Mouse (Mus musculus) embryonic facial prominence, embryonic 13.5 days (tissue): ENCODE results near the gene Ccer2. TPM values are rescaled to one million over a fixed set of nuclear protein-coding genes. Genes with fewer than 3 reads are reported as not detected.
A peak's percentile ranks its signal among the peaks of the same experiment; 100 is the strongest.

Experiments
- ATAC-seq: fragments of 200-750 bp; cut with Nextera tagmentation; 2 replicates; pipeline ENCODE4 v1.8.0; 2017; ENCODE audit warnings: low read depth; ENCODE audit not compliant: insufficient number of reproducible peaks, insufficient read depth, low FRiP score, low TSS enrichment
- H3K27ac ChIP-seq: fragments of 300-500 bp; sonication (generic); 2 replicates; pipeline ENCODE4 v1.5.1; 2015; ENCODE audit warnings: moderate library complexity, mild to moderate bottlenecking, inconsistent platforms
- H3K27me3 ChIP-seq: fragments of 300-500 bp; sonication (generic); 2 replicates; pipeline ENCODE4 v1.6.1; 2015; ENCODE audit warnings: mild to moderate bottlenecking, inconsistent platforms
- H3K36me3 ChIP-seq: fragments of 300-500 bp; sonication (generic); 2 replicates; pipeline ENCODE4 v1.6.1; 2015; ENCODE audit warnings: mild to moderate bottlenecking, inconsistent platforms
- H3K4me1 ChIP-seq: fragments of 300-500 bp; sonication (generic); 2 replicates; pipeline ENCODE4 v1.6.1; 2015; ENCODE audit warnings: inconsistent platforms
- H3K4me2 ChIP-seq: fragments of 300-500 bp; sonication (generic); 2 replicates; pipeline ENCODE4 v1.6.1; 2015; ENCODE audit warnings: moderate library complexity, mild to moderate bottlenecking, inconsistent platforms
- H3K4me3 ChIP-seq: fragments of 300-500 bp; sonication (generic); 2 replicates; pipeline ENCODE4 v1.5.1; 2015; ENCODE audit warnings: mild to moderate bottlenecking, inconsistent platforms
- H3K9ac ChIP-seq: fragments of 300-500 bp; sonication (generic); 2 replicates; pipeline ENCODE4 v1.6.1; 2015; ENCODE audit warnings: mild to moderate bottlenecking, inconsistent platforms
- H3K9me3 ChIP-seq: fragments of 300-500 bp; sonication (generic); 2 replicates; pipeline ENCODE4 v1.6.1; 2016; ENCODE audit warnings: inconsistent platforms
- WGBS: fragments of 180-500 bp; shearing (Covaris S2); methylation state at CpG from one replicate; pipeline ENCODE4 v1.1.7; 2015; ENCODE audit warnings: mixed read lengths; 5-methylcytosine and 5-hydroxymethylcytosine counted together
- polyA plus RNA-seq: library from polyadenylated mRNA; unstranded; fragments of >200 nt; fragmentation: Nextera tagmentation; extraction: Ambion mirVana; gene quantifications from 2 replicates; pipeline ENCODE4 v1.2.1, GENCODE M21; 2015

Gene Ccer2
- polyA plus RNA-seq, 1 experiment from 2014 or later, result 2.1 TPM

- H3K4me2 ChIP-seq, result no peak overlapping the region
- H3K36me3 ChIP-seq, result peaks cover 13% of the 10 kb centered on the region
- H3K4me3 ChIP-seq, result no peak overlapping the region
- no peak for ATAC-seq
- H3K9ac ChIP-seq, result no peak overlapping the region
- H3K9me3 ChIP-seq, result no peaks in the 10 kb centered on the region
- 0 out of 2 replicates have a peak, but pooled peaks cover 4% of the 10 kb centered on the region for H3K4me1 ChIP-seq
- H3K27ac ChIP-seq, result no peak overlapping the region
- H3K27me3 ChIP-seq, result no peaks in the 10 kb centered on the region
- 92% methylated on average over 2 of the region's 2 CpGs for WGBS
Measured at GRCm38 (mm10) chr7:28724613-28725012, 31.4 kb upstream of the Ccer2 start.

GRCm38 (mm10) chr7:28726600-28726999 is 29.4 kb upstream of the Ccer2 start:
- Histone ChIP-seq H3K27ac (no peak overlapping the region), H3K4me2 (peak overlapping the region; percentile 37), H3K9me3 (no peaks in the 10 kb centered on the region; the same call in 1 of the 2 replicates), H3K4me3 (0 out of 2 replicates have a peak overlapping the region, but pooled peaks have one; percentile 9), H3K4me1 (0 out of 2 replicates have a peak, but pooled peaks cover 4% of the 10 kb centered on the region), H3K36me3 (peaks cover 23% of the 10 kb centered on the region), H3K27me3 (no peaks in the 10 kb centered on the region), H3K9ac (no peak overlapping the region)
- WGBS, result 7% methylated on average over 14 of the region's 14 CpGs
- no peak for ATAC-seq

- no peak overlapping the region for H3K27ac ChIP-seq
- H3K4me1 ChIP-seq, result peaks cover 10% of the 10 kb centered on the region
- no peak for ATAC-seq
- peaks cover 23% of the 10 kb centered on the region for H3K36me3 ChIP-seq
- H3K9ac ChIP-seq, result no peak overlapping the region
- peaks cover 5% of the 10 kb centered on the region for H3K27me3 ChIP-seq
- no peak overlapping the region for H3K4me2 ChIP-seq
- H3K9me3 ChIP-seq, result no peaks in the 10 kb centered on the region; the same call in 1 of the 2 replicates
- H3K4me3 ChIP-seq, result no peak overlapping the region
- WGBS, result 59% methylated on average over 10 of the region's 10 CpGs
Measured at GRCm38 (mm10) chr7:28727649-28728340, 28.2 kb upstream of the Ccer2 start.

- Histone ChIP-seq H3K4me3 (peak overlapping the region; percentile 49), H3K9me3 (no peaks in the 10 kb centered on the region; the same call in 1 of the 2 replicates), H3K27me3 (peaks cover 5% of the 10 kb centered on the region), H3K4me2 (peak overlapping the region; percentile 84), H3K4me1 (peaks cover 12% of the 10 kb centered on the region), H3K27ac (peak overlapping the region; percentile 16; the same call in 1 of the 2 replicates), H3K9ac (peak overlapping the region; percentile 69), H3K36me3 (peaks cover 36% of the 10 kb centered on the region)
- WGBS, result 3% methylated on average over 58 of the region's 58 CpGs
- ATAC-seq, result peak; percentile 70
Measured at GRCm38 (mm10) chr7:28732341-28733142, 23.4 kb upstream of the Ccer2 start.

GRCm38 (mm10) chr7:28733211-28733610 is 22.8 kb upstream of the Ccer2 start:
- H3K4me1 ChIP-seq, result peaks cover 12% of the 10 kb centered on the region
- H3K27ac ChIP-seq, result peak overlapping the region; percentile 16; the same call in 1 of the 2 replicates
- no peak for ATAC-seq
- no peaks in the 10 kb centered on the region; the same call in 1 of the 2 replicates for H3K9me3 ChIP-seq
- peak overlapping the region; percentile 69; the same call in 1 of the 2 replicates for H3K9ac ChIP-seq
- 17% methylated on average over 11 of the region's 11 CpGs for WGBS
- peak overlapping the region; percentile 84 for H3K4me2 ChIP-seq
- H3K36me3 ChIP-seq, result peaks cover 43% of the 10 kb centered on the region
- H3K27me3 ChIP-seq, result peaks cover 5% of the 10 kb centered on the region
- peak overlapping the region; percentile 49 for H3K4me3 ChIP-seq

- peaks cover 5% of the 10 kb centered on the region for H3K27me3 ChIP-seq
- WGBS, result 86% methylated on average over 6 of the region's 6 CpGs
- peaks cover 15% of the 10 kb centered on the region for H3K4me1 ChIP-seq
- no peaks in the 10 kb centered on the region; the same call in 1 of the 2 replicates for H3K9me3 ChIP-seq
- no peak overlapping the region for H3K4me2 ChIP-seq
- no peak overlapping the region for H3K27ac ChIP-seq
- H3K4me3 ChIP-seq, result no peak overlapping the region
- no peak for ATAC-seq
- peaks cover 64% of the 10 kb centered on the region for H3K36me3 ChIP-seq
- no peak overlapping the region for H3K9ac ChIP-seq
Measured at GRCm38 (mm10) chr7:28735701-28736100, 20.3 kb upstream of the Ccer2 start.

- no peaks in the 10 kb centered on the region for H3K9me3 ChIP-seq
- WGBS, result 93% methylated on average over 21 of the region's 21 CpGs
- no peak for ATAC-seq
- H3K4me1 ChIP-seq, result peaks cover 18% of the 10 kb centered on the region
- H3K27ac ChIP-seq, result no peak overlapping the region
- H3K36me3 ChIP-seq, result peaks cover 61% of the 10 kb centered on the region
- H3K9ac ChIP-seq, result no peak overlapping the region
- no peak overlapping the region for H3K4me3 ChIP-seq
- H3K27me3 ChIP-seq, result no peaks in the 10 kb centered on the region
- no peak overlapping the region for H3K4me2 ChIP-seq
Measured at GRCm38 (mm10) chr7:28739829-28740228, 16.1 kb upstream of the Ccer2 start.

- no peak for ATAC-seq
- H3K4me3 ChIP-seq, result peak overlapping the region; percentile 78
- peaks cover 18% of the 10 kb centered on the region for H3K4me1 ChIP-seq
- H3K9me3 ChIP-seq, result no peaks in the 10 kb centered on the region
- H3K9ac ChIP-seq, result peak overlapping the region; percentile 88
- WGBS, result 40% methylated on average over 9 of the region's 9 CpGs
- no peaks in the 10 kb centered on the region for H3K27me3 ChIP-seq
- peaks cover 63% of the 10 kb centered on the region for H3K36me3 ChIP-seq
- H3K4me2 ChIP-seq, result peak overlapping the region; percentile 87
- no peak overlapping the region for H3K27ac ChIP-seq
Measured at GRCm38 (mm10) chr7:28740949-28741348, 15.0 kb upstream of the Ccer2 start.

GRCm38 (mm10) chr7:28741368-28741708 is 14.6 kb upstream of the Ccer2 start:
- Histone ChIP-seq H3K27me3 (no peaks in the 10 kb centered on the region), H3K4me3 (peak overlapping the region; percentile 78), H3K27ac (peak overlapping the region; percentile 71), H3K9ac (peak overlapping the region; percentile 88), H3K4me1 (peaks cover 18% of the 10 kb centered on the region), H3K9me3 (no peaks in the 10 kb centered on the region), H3K36me3 (peaks cover 63% of the 10 kb centered on the region), H3K4me2 (peak overlapping the region; percentile 87)
- ATAC-seq, result no peak
- WGBS, result 1% methylated on average over 13 of the region's 13 CpGs

GRCm38 (mm10) chr7:28741709-28742438 is 14.1 kb upstream of the Ccer2 start, which contains the start of the genes Mrps12 and Sars2:
Gene Mrps12, minus strand, starts transcription at chr7:28741820.
Gene Sars2, plus strand, starts transcription at chr7:28741992.
- peaks cover 63% of the 10 kb centered on the region for H3K36me3 ChIP-seq
- no peaks in the 10 kb centered on the region for H3K9me3 ChIP-seq
- peak within 1 kb of the TSS; percentile 87 for H3K27ac ChIP-seq
- under 1% methylated on average over 39 of the region's 39 CpGs for WGBS
- peak within 1 kb of the TSS; percentile 87 for H3K4me2 ChIP-seq
- H3K9ac ChIP-seq, result peak within 1 kb of the TSS; percentile 88
- ATAC-seq, result peak; percentile 97
- H3K27me3 ChIP-seq, result no peaks in the 10 kb centered on the region
- peaks cover 18% of the 10 kb centered on the region for H3K4me1 ChIP-seq
- H3K4me3 ChIP-seq, result peak within 1 kb of the TSS; percentile 78

- 92% methylated on average over 7 of the region's 7 CpGs for WGBS
- H3K9me3 ChIP-seq, result no peaks in the 10 kb centered on the region
- peaks cover 65% of the 10 kb centered on the region for H3K36me3 ChIP-seq
- no peak overlapping the region for H3K4me2 ChIP-seq
- no peaks in the 10 kb centered on the region for H3K27me3 ChIP-seq
- H3K4me3 ChIP-seq, result no peak overlapping the region
- no peak overlapping the region for H3K27ac ChIP-seq
- H3K9ac ChIP-seq, result 0 out of 2 replicates have a peak overlapping the region, but pooled peaks have one; percentile 1
- ATAC-seq, result no peak
- H3K4me1 ChIP-seq, result peaks cover 12% of the 10 kb centered on the region
Measured at GRCm38 (mm10) chr7:28749935-28750334, 6.0 kb upstream of the Ccer2 start.
